Mouse (Mus musculus): Measurements from ENCODE around the gene Olfr90.
A peak's percentile ranks its signal among the peaks of the same experiment; 100 is the strongest.
"Not testable (repeated sequence)": the region's sequence is repeated elsewhere in the genome, so short reads cannot be mapped to it uniquely, and the experiment has no call there.

The Olfr90 gene

GRCm38 (mm10) chr17:37088399-37088798 is at the start of gene Olfr90:
Gene Olfr90 (minus strand): TSS chr17:37088499.
- no peak for DNase-seq

GRCm38 (mm10) chr17:37131366-37131765 is 43.1 kb upstream of the Olfr90 start:
- DNase-seq = not testable (repeated sequence)

GRCm38 (mm10) chr17:37119988-37120387 is 31.7 kb upstream of the Olfr90 start, which contains the start of gene Olfr92:
Gene Olfr92 (minus strand): TSS chr17:37120088.
- DNase-seq = no peak

- no peak for DNase-seq
Measured at GRCm38 (mm10) chr17:37098178-37098577, 9.9 kb upstream of the Olfr90 start, which contains the start of gene Olfr91. Gene Olfr91 (minus strand): TSS chr17:37098278.

GRCm38 (mm10) chr17:37093289-37093688 is 5.0 kb upstream of the Olfr90 start:
- no peak for DNase-seq

- no peak for DNase-seq
Measured at GRCm38 (mm10) chr17:37092198-37092597, 3.9 kb upstream of the Olfr90 start.

- DNase-seq = no peak
Measured at GRCm38 (mm10) chr17:37085545-37085944, 2.8 kb downstream of the Olfr90 start.

- no peak for DNase-seq
Measured at GRCm38 (mm10) chr17:37084632-37085031, 3.7 kb downstream of the Olfr90 start.

GRCm38 (mm10) chr17:37083327-37083726 is 5.0 kb downstream of the Olfr90 start:
- peak; percentile 38 for DNase-seq

- peak; percentile 3 for DNase-seq
Measured at GRCm38 (mm10) chr17:37081659-37082058, 6.6 kb downstream of the Olfr90 start.

- peak; percentile 1 for DNase-seq
Measured at GRCm38 (mm10) chr17:37080119-37080518, 8.2 kb downstream of the Olfr90 start.

GRCm38 (mm10) chr17:37078990-37079389 is 9.3 kb downstream of the Olfr90 start:
- DNase-seq = peak; percentile 5

- peak; percentile 3 for DNase-seq
Measured at GRCm38 (mm10) chr17:37078193-37078592, 10.1 kb downstream of the Olfr90 start.

GRCm38 (mm10) chr17:37075766-37076165 is 12.5 kb downstream of the Olfr90 start:
- peak; percentile 3 for DNase-seq

- DNase-seq = peak; percentile 0
Measured at GRCm38 (mm10) chr17:37075181-37075580, 13.1 kb downstream of the Olfr90 start.

- DNase-seq = no peak
Measured at GRCm38 (mm10) chr17:37072730-37073276, 15.5 kb downstream of the Olfr90 start.

GRCm38 (mm10) chr17:37072080-37072729 is 16.1 kb downstream of the Olfr90 start:
- DNase-seq = no peak

GRCm38 (mm10) chr17:37070121-37070520 is 18.2 kb downstream of the Olfr90 start:
- no peak for DNase-seq

GRCm38 (mm10) chr17:37067861-37068260 is 20.4 kb downstream of the Olfr90 start:
- no peak for DNase-seq

GRCm38 (mm10) chr17:37065993-37066392 is 22.3 kb downstream of the Olfr90 start:
- DNase-seq = no peak

GRCm38 (mm10) chr17:37063686-37064495 is 24.4 kb downstream of the Olfr90 start:
- no peak for DNase-seq

- no peak for DNase-seq
Measured at GRCm38 (mm10) chr17:37063063-37063462, 25.2 kb downstream of the Olfr90 start.

- DNase-seq = no peak
Measured at GRCm38 (mm10) chr17:37062101-37062641, 26.1 kb downstream of the Olfr90 start.
